27 mouse cellular contexts compared by ENCODE assay signal in the genomic region with DNA sequence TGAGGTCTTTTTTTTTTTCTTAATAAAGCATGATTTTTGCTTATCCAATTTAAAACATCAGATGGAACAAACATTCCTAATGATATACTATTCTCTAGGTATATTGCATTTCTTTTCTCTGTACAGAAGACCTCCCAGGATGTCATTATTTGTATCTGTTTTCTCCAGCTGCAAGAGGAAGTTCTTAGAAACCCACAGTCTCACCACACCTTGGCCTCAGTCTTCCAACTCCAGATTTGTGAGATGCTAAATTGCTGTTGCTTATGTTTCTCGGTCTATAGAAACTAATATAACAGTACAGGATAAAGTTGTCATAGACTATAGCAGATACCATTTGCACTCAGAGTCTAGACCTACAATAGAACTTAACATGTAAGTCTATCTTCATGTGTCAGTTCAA. TPM values are rescaled to one million over a fixed set of nuclear protein-coding genes. Genes with fewer than 3 reads are reported as not detected.
DNase-seq lines count a peak whose midpoint lies in the region; ATAC-seq and TF ChIP-seq lines count a peak whose summit lies in the region.
"Had no signal": no experiment of that assay in that cellular context is flagged by ENCODE, and none has a peak within 500 bp of the region (broad histone marks: within the 10 kb centered on the region; RNA-seq: fewer than 3 reads in every experiment).

No protein-coding gene starts in this region.

- ATAC-seq in granulocyte monocyte progenitor cell, adult 5-6 weeks (replicated peaks; ENCODE audit: poor library complexity, severe bottlenecking): peak; percentile 48; the same call in 1 of the 2 replicates
- ATAC-seq: forebrain, embryonic 15.5 days; hindbrain, embryonic 16.5 days had no signal

- peaks cover 5% of the 10 kb centered on the region; the same call in 1 of the 2 replicates for H3K4me1 ChIP-seq in thymus, adult 2 months (replicated peaks; ENCODE audit: control insufficient read depth, insufficient read depth, low read length)
- H3K4me1 ChIP-seq: embryonic facial prominence, embryonic 15.5 days; forebrain, embryonic 10.5 days; forebrain, embryonic 15.5 days; heart, embryonic 10.5 days; hindbrain, embryonic 12.5 days had no signal

- H3K27me3 ChIP-seq in thymus, adult 2 months (ENCODE audit: control insufficient read depth, insufficient read depth, low read length): no peaks in the 10 kb centered on the region
- H3K27me3 ChIP-seq: embryonic facial prominence, embryonic 15.5 days; forebrain, embryonic 15.5 days; hindbrain, embryonic 12.5 days had no signal

- DNase-seq in thymus, adult 2 months: peak; percentile 14
- DNase-seq in thymus, adult 18-20 months: no peak
- peak; percentile 38 for DNase-seq in CD4-positive, CD25-positive, alpha-beta regulatory T cell, adult 2 months (ENCODE audit: low read depth, low spot score)
- DNase-seq in naive thymus-derived CD4-positive, alpha-beta T cell, adult 2 months (ENCODE audit: low read depth): peak; percentile 56
- no peak for DNase-seq in cerebellum, postnatal 10 days
- no peak for DNase-seq in lung, postnatal 4 days
- DNase-seq: adrenal gland, postnatal 10 days; cerebellum, adult 11-12 months; cerebellum, adult 9-10 months; cerebellum, postnatal 36 days; gastrocnemius, postnatal 36 days; heart, adult 18-20 months; heart, postnatal 10 days; heart, postnatal 4 days had no signal

- H3K27ac ChIP-seq in thymus, adult 2 months (ENCODE audit: control insufficient read depth, insufficient read depth, low read length): no peak overlapping the region
- H3K27ac ChIP-seq: embryonic facial prominence, embryonic 15.5 days; forebrain, embryonic 10.5 days; forebrain, embryonic 15.5 days; heart, embryonic 10.5 days; hindbrain, embryonic 12.5 days had no signal

- H3K36me3 ChIP-seq in thymus, adult 2 months (ENCODE audit: control insufficient read depth, insufficient read depth, low read length): no peaks in the 10 kb centered on the region
- H3K36me3 ChIP-seq: embryonic facial prominence, embryonic 15.5 days; forebrain, embryonic 10.5 days; forebrain, embryonic 15.5 days; G1E; heart, embryonic 10.5 days; hindbrain, embryonic 12.5 days had no signal

- TF ChIP-seq POLR2A in thymus, adult 2 months (IDR thresholded peaks at IDR 0.05; ENCODE audit: control insufficient read depth, extremely low read depth, insufficient read depth, low read length, poor library complexity): no peak

- no peak for TF ChIP-seq CTCF in thymus, adult 2 months (IDR thresholded peaks at IDR 0.05; ENCODE audit: borderline replicate concordance, control insufficient read depth, extremely low read depth, insufficient read depth, low read length, poor library complexity)

- H3K4me3 ChIP-seq in thymus, adult 2 months (ENCODE audit: control insufficient read depth, insufficient read depth, low read length): no peak overlapping the region
- H3K4me3 ChIP-seq: embryonic facial prominence, embryonic 15.5 days; erythroblast, embryonic 14.5 days; forebrain, embryonic 10.5 days; forebrain, embryonic 15.5 days; heart, embryonic 10.5 days; hindbrain, embryonic 12.5 days had no signal

- 4% methylated on average over 1 of the region's 1 CpGs for WGBS in thymus, adult 2 months

RNA-seq across cellular contexts. Expression of gene Retnlb, which starts 10.1 kb away (rescaled TPM):
- 0.36 and 0.43 TPM in 2 replicates for polyA plus RNA-seq in thymus, adult 2 months (2012; rRNA removed)
- total RNA-seq in granulocyte monocyte progenitor cell, adult 5-6 weeks (2014; fragmentation: Nextera tagmentation): not detected in 2 replicates
- total RNA-seq in granulocyte monocyte progenitor cell, adult 5-6 weeks (2017): not detected in 2 replicates
- total RNA-seq: adrenal gland, postnatal 10 days; G1E; gastrocnemius, adult 8-10 months; gastrocnemius, postnatal 36 days; heart, adult 18-20 months; heart, postnatal 10 days; heart, postnatal 4 days had no signal
- polyA plus RNA-seq: C2C12; embryonic facial prominence, embryonic 11.5 days; embryonic facial prominence, embryonic 15.5 days; erythroblast, embryonic 14.5 days; forebrain, embryonic 10.5 days; forebrain, embryonic 15.5 days; G1E; heart, embryonic 10.5 days; heart, embryonic 14.5 days; hindbrain, embryonic 12.5 days; hindbrain, embryonic 16.5 days had no signal

RNA-seq across cellular contexts. Expression of gene Trat1, which starts 34.7 kb away (rescaled TPM):
- polyA plus RNA-seq in thymus, adult 2 months (2012; rRNA removed): 25.5 and 34.4 TPM in 2 replicates
- total RNA-seq in granulocyte monocyte progenitor cell, adult 5-6 weeks (2014; fragmentation: Nextera tagmentation): not detected in 2 replicates
- 0.31 TPM in 1 of 2 replicates, not detected in the other for total RNA-seq in granulocyte monocyte progenitor cell, adult 5-6 weeks (2017)
- total RNA-seq: gastrocnemius, adult 8-10 months; heart, postnatal 4 days had no signal
- polyA plus RNA-seq: C2C12; embryonic facial prominence, embryonic 11.5 days; embryonic facial prominence, embryonic 15.5 days; erythroblast, embryonic 14.5 days; forebrain, embryonic 10.5 days; forebrain, embryonic 15.5 days; G1E; heart, embryonic 10.5 days; heart, embryonic 14.5 days; hindbrain, embryonic 12.5 days had no signal

RNA-seq across cellular contexts. Expression of gene Retnla, which starts 35.8 kb away (rescaled TPM):
- polyA plus RNA-seq in thymus, adult 2 months (2012; rRNA removed): 32.0 and 56.9 TPM in 2 replicates
- not detected in 2 replicates for total RNA-seq in granulocyte monocyte progenitor cell, adult 5-6 weeks (2014; fragmentation: Nextera tagmentation)
- total RNA-seq in granulocyte monocyte progenitor cell, adult 5-6 weeks (2017): not detected in 2 replicates
- total RNA-seq: G1E; heart, postnatal 4 days had no signal
- polyA plus RNA-seq: C2C12; embryonic facial prominence, embryonic 11.5 days; embryonic facial prominence, embryonic 15.5 days; erythroblast, embryonic 14.5 days; forebrain, embryonic 10.5 days; forebrain, embryonic 15.5 days; G1E; heart, embryonic 10.5 days; heart, embryonic 14.5 days; hindbrain, embryonic 12.5 days; hindbrain, embryonic 16.5 days had no signal

Comparison
In these comparisons a context has a peak if more than half of its experiments do, and no peak if none do; other contexts are left out.
1. DNase-seq: peak in thymus, adult 2 months (single experiment), CD4-positive, CD25-positive, alpha-beta regulatory T cell, adult 2 months (single experiment) and naive thymus-derived CD4-positive, alpha-beta T cell, adult 2 months (single experiment); none in thymus, adult 18-20 months (0 of 2), cerebellum, postnatal 10 days (0 of 2) and lung, postnatal 4 days (0 of 2).